Mouse (Mus musculus): ENCODE data around the gene Mrgbp.

- TF ChIP-seq POLR2A (IDR thresholded peaks at IDR 0.05; ENCODE audit: extremely low read depth, insufficient read depth, low read length) (no peak), CTCF (IDR thresholded peaks at IDR 0.05; ENCODE audit: low read depth, low read length) (no peak)
These were observed 17.8 kb upstream of the Mrgbp start for GRCm38 (mm10) chr2:180563296-180563695.
